Comparison of ENCODE assay signal across 13 mouse cellular contexts in genomic region chr2:132992659-132993531, GRCm38 (mm10). TPM values are rescaled to one million over a fixed set of nuclear protein-coding genes. Genes with fewer than 3 reads are reported as not detected.
A peak's percentile ranks its signal among the peaks of the same experiment; 100 is the strongest.
DNase-seq lines count a peak whose midpoint lies in the region; ATAC-seq and TF ChIP-seq lines count a peak whose summit lies in the region.
"Had no signal": no experiment of that assay in that cellular context is flagged by ENCODE, and none has a peak within 500 bp of the region (broad histone marks: within the 10 kb centered on the region; RNA-seq: fewer than 3 reads in every experiment).

No protein-coding gene starts in this region.

- no peaks in the 10 kb centered on the region for H3K27me3 ChIP-seq in kidney, postnatal 0 days (ENCODE audit: insufficient read depth, low read length)
- no peaks in the 10 kb centered on the region for H3K27me3 ChIP-seq in forebrain, embryonic 15.5 days
- H3K27me3 ChIP-seq in liver, embryonic 11.5 days (replicated peaks; ENCODE audit: control insufficient read depth, insufficient read depth, low read length): no peaks in the 10 kb centered on the region
- H3K27me3 ChIP-seq: CH12.LX; forebrain, embryonic 12.5 days; intestine, embryonic 15.5 days had no signal

- H3K4me1 ChIP-seq in kidney, postnatal 0 days (replicated peaks; ENCODE audit: insufficient read depth, low read length): no peaks in the 10 kb centered on the region
- H3K4me1 ChIP-seq in forebrain, embryonic 15.5 days: 0 out of 2 replicates have a peak, but pooled peaks cover 3% of the 10 kb centered on the region
- H3K4me1 ChIP-seq in liver, embryonic 11.5 days (replicated peaks; ENCODE audit: control insufficient read depth, insufficient read depth, low read length): no peaks in the 10 kb centered on the region
- H3K4me1 ChIP-seq: forebrain, embryonic 12.5 days had no signal

- H3K9ac ChIP-seq in kidney, postnatal 0 days (ENCODE audit: low read depth, low read length): no peak overlapping the region
- H3K9ac ChIP-seq in forebrain, embryonic 15.5 days (replicated peaks): no peak overlapping the region
- H3K9ac ChIP-seq in liver, embryonic 11.5 days (ENCODE audit: low read depth, low read length): no peak overlapping the region
- H3K9ac ChIP-seq: forebrain, embryonic 12.5 days; intestine, embryonic 15.5 days had no signal

- H3K4me2 ChIP-seq in kidney, postnatal 0 days (ENCODE audit: low read length): no peak overlapping the region
- H3K4me2 ChIP-seq in forebrain, embryonic 15.5 days (replicated peaks): no peak overlapping the region
- H3K4me2 ChIP-seq in liver, embryonic 11.5 days: no peak overlapping the region
- H3K4me2 ChIP-seq: forebrain, embryonic 12.5 days; intestine, embryonic 15.5 days had no signal

- WGBS in kidney, postnatal 0 days: 39% methylated on average over 9 of the region's 9 CpGs
- 74% methylated on average over 9 of the region's 9 CpGs for WGBS in forebrain, embryonic 15.5 days
- 71% methylated on average over 9 of the region's 9 CpGs for WGBS in liver, embryonic 11.5 days

- DNase-seq in kidney, postnatal 0 days (ENCODE audit: low spot score): peak; percentile 33
- no peak for DNase-seq in kidney, adult 8-10 months
- peak; percentile 65 to 71 for DNase-seq in adrenal gland, postnatal 36 days
- DNase-seq in gastrocnemius, postnatal 14 days: peak; percentile 58
- DNase-seq in lung, postnatal 25 days (ENCODE audit: low spot score): peak; percentile 35
- DNase-seq in liver, embryonic 11.5 days (ENCODE audit: low spot score): no peak
- DNase-seq: thymus, postnatal 4 days had no signal

- H3K27ac ChIP-seq in kidney, postnatal 0 days: no peak overlapping the region
- no peak overlapping the region for H3K27ac ChIP-seq in forebrain, embryonic 15.5 days (replicated peaks)
- H3K27ac ChIP-seq in liver, embryonic 11.5 days (ENCODE audit: low read depth, low read length): no peak overlapping the region
- H3K27ac ChIP-seq: forebrain, embryonic 12.5 days; intestine, embryonic 15.5 days; macrophage had no signal

- H3K36me3 ChIP-seq in kidney, postnatal 0 days (ENCODE audit: insufficient read depth, low read length): no peaks in the 10 kb centered on the region
- no peaks in the 10 kb centered on the region for H3K36me3 ChIP-seq in forebrain, embryonic 15.5 days
- no peaks in the 10 kb centered on the region for H3K36me3 ChIP-seq in liver, embryonic 11.5 days (ENCODE audit: control insufficient read depth, insufficient read depth, low read length)
- H3K36me3 ChIP-seq: forebrain, embryonic 12.5 days; intestine, embryonic 15.5 days had no signal

- H3K4me3 ChIP-seq in kidney, postnatal 0 days (replicated peaks; ENCODE audit: low read depth, low read length): no peak overlapping the region
- no peak overlapping the region for H3K4me3 ChIP-seq in forebrain, embryonic 15.5 days
- H3K4me3 ChIP-seq in liver, embryonic 11.5 days (ENCODE audit: low read depth, low read length): no peak overlapping the region
- H3K4me3 ChIP-seq: forebrain, embryonic 12.5 days; intestine, embryonic 15.5 days had no signal

- TF ChIP-seq CTCF in kidney, postnatal 0 days (IDR thresholded peaks at IDR 0.05; ENCODE audit: low read depth): no peak

- no peak for ATAC-seq in kidney, postnatal 0 days (replicated peaks; ENCODE audit: low FRiP score, low read depth)
- ATAC-seq in granulocyte monocyte progenitor cell, adult 5-6 weeks (replicated peaks; ENCODE audit: poor library complexity, severe bottlenecking): no peak
- no peak for ATAC-seq in forebrain, embryonic 15.5 days (replicated peaks)
- no peak for ATAC-seq in liver, embryonic 11.5 days (replicated peaks; ENCODE audit: low FRiP score)
- ATAC-seq: intestine, embryonic 15.5 days had no signal

- intact Hi-C loops in gastrocnemius, postnatal 14 days (cut with DNase I; ENCODE audit: low total_unique reads): no loop called here

- H3K9me3 ChIP-seq in kidney, postnatal 0 days (replicated peaks; ENCODE audit: low read length): no peaks in the 10 kb centered on the region
- H3K9me3 ChIP-seq in forebrain, embryonic 15.5 days: no peaks in the 10 kb centered on the region
- H3K9me3 ChIP-seq in liver, embryonic 11.5 days (ENCODE audit: control insufficient read depth, low read length): no peaks in the 10 kb centered on the region
- H3K9me3 ChIP-seq: forebrain, embryonic 12.5 days; intestine, embryonic 15.5 days had no signal

RNA-seq across cellular contexts. Expression of gene Fermt1, which starts 47.2 kb away (rescaled TPM):
- polyA plus RNA-seq in kidney, postnatal 0 days (2015; fragmentation: Nextera tagmentation; extraction: Ambion mirVana): 21.8 and 22.5 TPM in 2 replicates
- not detected for total RNA-seq in adrenal gland, postnatal 36 days (2021)
- not detected for total RNA-seq in gastrocnemius, postnatal 14 days (2021)
- total RNA-seq in granulocyte monocyte progenitor cell, adult 5-6 weeks (2014; fragmentation: Nextera tagmentation): not detected in 2 replicates
- total RNA-seq in granulocyte monocyte progenitor cell, adult 5-6 weeks (2017): not detected in 2 replicates
- polyA plus RNA-seq in forebrain, embryonic 15.5 days (2015; fragmentation: Nextera tagmentation; extraction: Ambion mirVana): not detected in 2 replicates
- 0.60 and 0.71 TPM in 2 replicates for polyA plus RNA-seq in liver, embryonic 11.5 days (2014; fragmentation: Nextera tagmentation; extraction: Ambion mirVana)
- total RNA-seq: CH12.LX had no signal
- polyA plus RNA-seq: macrophage had no signal

Comparison
In these comparisons a context has a peak if more than half of its experiments do, and no peak if none do; other contexts are left out.
1. DNase-seq: peak in kidney, postnatal 0 days (single experiment), adrenal gland, postnatal 36 days (2 of 2), gastrocnemius, postnatal 14 days (single experiment) and lung, postnatal 25 days (single experiment); none in kidney, adult 8-10 months (0 of 2) and liver, embryonic 11.5 days (single experiment).